Comparison of ENCODE assay signal across 8 mouse cellular contexts in genomic region chr17:35699919-35700318, GRCm38 (mm10). TPM values are rescaled to one million over a fixed set of nuclear protein-coding genes. Genes with fewer than 3 reads are reported as not detected.
DNase-seq lines count a peak whose midpoint lies in the region; ATAC-seq lines count a peak whose summit lies in the region.

No protein-coding gene starts in this region.

- H3K9me3 ChIP-seq in megakaryocyte, embryonic 14.5 days, result peaks cover 17% of the 10 kb centered on the region
- 0 out of 2 replicates have a peak, but pooled peaks cover 3% of the 10 kb centered on the region for H3K9me3 ChIP-seq in embryonic facial prominence, embryonic 12.5 days
- H3K9me3 ChIP-seq in kidney, embryonic 14.5 days (ENCODE audit: control insufficient read depth, low read length), result peaks cover 4% of the 10 kb centered on the region; the same call in 1 of the 2 replicates
- H3K9me3 ChIP-seq in neural tube, embryonic 11.5 days (ENCODE audit: control insufficient read depth, low read length), result no peaks in the 10 kb centered on the region

- DNase-seq in heart, adult 9 months (ENCODE audit: low spot score in 2 of 2), result peak; percentile 84 to 87
- DNase-seq in liver, result peak; percentile 21
- peak; percentile 46 for DNase-seq in neural tube, embryonic 11.5 days (ENCODE audit: low spot score)
- peak; percentile 77 for DNase-seq in urinary bladder, adult 2 months (ENCODE audit: low spot score)

- peaks cover 42% of the 10 kb centered on the region for H3K4me1 ChIP-seq in megakaryocyte, embryonic 14.5 days
- peaks cover 66% of the 10 kb centered on the region for H3K4me1 ChIP-seq in embryonic facial prominence, embryonic 12.5 days
- H3K4me1 ChIP-seq in kidney, embryonic 14.5 days (ENCODE audit: control insufficient read depth, insufficient read depth, low read length), result peaks cover 40% of the 10 kb centered on the region
- peaks cover 25% of the 10 kb centered on the region for H3K4me1 ChIP-seq in neural tube, embryonic 11.5 days (ENCODE audit: control insufficient read depth, insufficient read depth, low read length)

- peak overlapping the region; percentile 87 for H3K27ac ChIP-seq in embryonic facial prominence, embryonic 12.5 days
- peak overlapping the region; percentile 93 for H3K27ac ChIP-seq in kidney, embryonic 14.5 days (ENCODE audit: low read depth, low read length)
- H3K27ac ChIP-seq in neural tube, embryonic 11.5 days (ENCODE audit: low read depth, low read length), result peak overlapping the region; percentile 95

- H3K4me3 ChIP-seq in megakaryocyte, embryonic 14.5 days (replicated peaks), result peak overlapping the region; percentile 89
- H3K4me3 ChIP-seq in embryonic facial prominence, embryonic 12.5 days, result peak overlapping the region; percentile 56
- H3K4me3 ChIP-seq in kidney, embryonic 14.5 days (ENCODE audit: low read length), result peak overlapping the region; percentile 66
- peak overlapping the region; percentile 87 for H3K4me3 ChIP-seq in neural tube, embryonic 11.5 days (ENCODE audit: low read depth, low read length)

- H3K4me2 ChIP-seq in embryonic facial prominence, embryonic 12.5 days (replicated peaks), result peak overlapping the region; percentile 64
- H3K4me2 ChIP-seq in kidney, embryonic 14.5 days (replicated peaks; ENCODE audit: low read depth, low read length), result peak overlapping the region; percentile 48
- peak overlapping the region; percentile 92 for H3K4me2 ChIP-seq in neural tube, embryonic 11.5 days (ENCODE audit: low read depth)

- H3K9ac ChIP-seq in embryonic facial prominence, embryonic 12.5 days, result peak overlapping the region; percentile 72
- H3K9ac ChIP-seq in kidney, embryonic 14.5 days (ENCODE audit: low read depth, low read length), result peak overlapping the region; percentile 65
- H3K9ac ChIP-seq in neural tube, embryonic 11.5 days (ENCODE audit: low read length), result peak overlapping the region; percentile 95

- no peak for ATAC-seq in megakaryocyte, adult 5-6 weeks (ENCODE audit: poor library complexity, severe bottlenecking)
- no peak for ATAC-seq in embryonic facial prominence, embryonic 12.5 days (ENCODE audit: insufficient number of reproducible peaks, insufficient read depth, low FRiP score, low TSS enrichment)
- peak; percentile 28 for ATAC-seq in kidney, embryonic 14.5 days (ENCODE audit: low FRiP score, low TSS enrichment)
- ATAC-seq in neural tube, embryonic 11.5 days (ENCODE audit: insufficient read depth, low FRiP score, low TSS enrichment), result no peak

- peaks cover 86% of the 10 kb centered on the region for H3K27me3 ChIP-seq in megakaryocyte, embryonic 14.5 days (replicated peaks)
- peaks cover 14% of the 10 kb centered on the region for H3K27me3 ChIP-seq in embryonic facial prominence, embryonic 12.5 days
- H3K27me3 ChIP-seq in kidney, embryonic 14.5 days (ENCODE audit: control insufficient read depth, insufficient read depth, low read length), result no peaks in the 10 kb centered on the region
- H3K27me3 ChIP-seq in neural tube, embryonic 11.5 days (ENCODE audit: control insufficient read depth, insufficient read depth, low read length), result no peaks in the 10 kb centered on the region

- no peaks in the 10 kb centered on the region for H3K36me3 ChIP-seq in megakaryocyte, embryonic 14.5 days (replicated peaks; ENCODE audit: low read length)
- H3K36me3 ChIP-seq in embryonic facial prominence, embryonic 12.5 days, result peaks cover 7% of the 10 kb centered on the region; the same call in 1 of the 2 replicates
- H3K36me3 ChIP-seq in kidney, embryonic 14.5 days (ENCODE audit: control insufficient read depth, insufficient read depth, low read length), result peaks cover 5% of the 10 kb centered on the region; the same call in 1 of the 2 replicates
- no peaks in the 10 kb centered on the region; the same call in 1 of the 2 replicates for H3K36me3 ChIP-seq in neural tube, embryonic 11.5 days (ENCODE audit: control insufficient read depth, insufficient read depth, low read length)

- WGBS in embryonic facial prominence, embryonic 12.5 days, result 2% methylated on average over 19 of the region's 19 CpGs
- 3% methylated on average over 19 of the region's 19 CpGs for WGBS in kidney, embryonic 14.5 days
- 1% methylated on average over 18 of the region's 19 CpGs for WGBS in neural tube, embryonic 11.5 days

RNA-seq across cellular contexts. Expression of gene Ddr1, which starts 4.5 kb away (rescaled TPM):
- polyA plus RNA-seq in megakaryocyte, embryonic 14.5 days (2012; ENCODE audit: insufficient read depth, low replicate concordance), result not detected in 2 replicates
- 0.91 and 1.0 TPM in 2 replicates for total RNA-seq in megakaryocyte, adult 5-6 weeks (2015)
- total RNA-seq in megakaryocyte, adult 5-6 weeks (2017), result 0.49 and 1.0 TPM in 2 replicates
- polyA plus RNA-seq in embryonic facial prominence, embryonic 12.5 days (2016; fragmentation: Nextera tagmentation; extraction: Ambion mirVana), result 62.6 and 63.0 TPM in 2 replicates
- polyA plus RNA-seq in kidney, embryonic 14.5 days (2014; fragmentation: Nextera tagmentation; extraction: Ambion mirVana), result 34.6 and 52.0 TPM in 2 replicates
- 95.8 and 98.1 TPM in 2 replicates for polyA plus RNA-seq in neural tube, embryonic 11.5 days (2014; fragmentation: Nextera tagmentation; extraction: Ambion mirVana)
- 20.2 and 28.6 TPM in 2 replicates for polyA plus RNA-seq in urinary bladder, adult 2 months (2012; rRNA removed)

RNA-seq across cellular contexts. Expression of gene Gtf2h4, which starts 26.4 kb away (rescaled TPM):
- polyA plus RNA-seq in megakaryocyte, embryonic 14.5 days (2012; ENCODE audit: insufficient read depth, low replicate concordance), result 7.8 and 10.8 TPM in 2 replicates
- total RNA-seq in megakaryocyte, adult 5-6 weeks (2015), result 13.4 and 15.1 TPM in 2 replicates
- 10.6 and 14.9 TPM in 2 replicates for total RNA-seq in megakaryocyte, adult 5-6 weeks (2017)
- polyA plus RNA-seq in embryonic facial prominence, embryonic 12.5 days (2016; fragmentation: Nextera tagmentation; extraction: Ambion mirVana), result 48.6 and 51.5 TPM in 2 replicates
- polyA plus RNA-seq in kidney, embryonic 14.5 days (2014; fragmentation: Nextera tagmentation; extraction: Ambion mirVana), result 50.7 and 56.7 TPM in 2 replicates
- 42.9 and 46.1 TPM in 2 replicates for polyA plus RNA-seq in neural tube, embryonic 11.5 days (2014; fragmentation: Nextera tagmentation; extraction: Ambion mirVana)
- 19.8 and 22.4 TPM in 2 replicates for polyA plus RNA-seq in urinary bladder, adult 2 months (2012; rRNA removed)

RNA-seq across cellular contexts. Expression of gene Vars2, which starts 32.5 kb away (rescaled TPM):
- 42.1 and 49.7 TPM in 2 replicates for polyA plus RNA-seq in megakaryocyte, embryonic 14.5 days (2012; ENCODE audit: insufficient read depth, low replicate concordance)
- total RNA-seq in megakaryocyte, adult 5-6 weeks (2015), result 2.1 and 5.3 TPM in 2 replicates
- 3.3 and 16.9 TPM in 2 replicates for total RNA-seq in megakaryocyte, adult 5-6 weeks (2017)
- polyA plus RNA-seq in embryonic facial prominence, embryonic 12.5 days (2016; fragmentation: Nextera tagmentation; extraction: Ambion mirVana), result 18.5 and 23.6 TPM in 2 replicates
- polyA plus RNA-seq in kidney, embryonic 14.5 days (2014; fragmentation: Nextera tagmentation; extraction: Ambion mirVana), result 9.5 and 16.8 TPM in 2 replicates
- polyA plus RNA-seq in neural tube, embryonic 11.5 days (2014; fragmentation: Nextera tagmentation; extraction: Ambion mirVana), result 13.1 and 15.0 TPM in 2 replicates
- 21.3 and 21.8 TPM in 2 replicates for polyA plus RNA-seq in urinary bladder, adult 2 months (2012; rRNA removed)

RNA-seq across cellular contexts. Expression of gene Mucl3, which starts 56.4 kb away (rescaled TPM):
- polyA plus RNA-seq in megakaryocyte, embryonic 14.5 days (2012; ENCODE audit: insufficient read depth, low replicate concordance), result not detected in 2 replicates
- total RNA-seq in megakaryocyte, adult 5-6 weeks (2015), result not detected in 2 replicates
- not detected in 2 replicates for total RNA-seq in megakaryocyte, adult 5-6 weeks (2017)
- 0.08 and 0.11 TPM in 2 replicates for polyA plus RNA-seq in embryonic facial prominence, embryonic 12.5 days (2016; fragmentation: Nextera tagmentation; extraction: Ambion mirVana)
- polyA plus RNA-seq in kidney, embryonic 14.5 days (2014; fragmentation: Nextera tagmentation; extraction: Ambion mirVana), result 0.15 and 0.24 TPM in 2 replicates
- 0.09 TPM in 1 of 2 replicates, not detected in the other for polyA plus RNA-seq in neural tube, embryonic 11.5 days (2014; fragmentation: Nextera tagmentation; extraction: Ambion mirVana)
- 0.04 and 0.07 TPM in 2 replicates for polyA plus RNA-seq in urinary bladder, adult 2 months (2012; rRNA removed)

Comparison
In these comparisons a context has a peak if more than half of its experiments do, and no peak if none do; other contexts are left out.
1. DNase-seq: peak in every context shown above with its lines; median percentile 86 in heart, adult 9 months; 77 in urinary bladder, adult 2 months; 46 in neural tube, embryonic 11.5 days; 21 in liver.
2. RNA of gene Ddr1, which starts 4.5 kb away (polyA plus RNA-seq): 95.8 to 98.1 TPM in neural tube, embryonic 11.5 days, 62.6 to 63.0 TPM in embryonic facial prominence, embryonic 12.5 days, 34.6 to 52.0 TPM in kidney, embryonic 14.5 days and 20.2 to 28.6 TPM in urinary bladder, adult 2 months; not detected in megakaryocyte, embryonic 14.5 days; every median in the first group is over 10 times any median in the second.
3. Peak in every context shown above with its lines, with median percentiles within 50 percentile points of each other: H3K4me3 ChIP-seq, H3K27ac ChIP-seq, H3K4me2 ChIP-seq and H3K9ac ChIP-seq.